Mouse (Mus musculus) kidney, postnatal 36 days (tissue): ENCODE data around the gene Klhl18.

Experiments used
- DNase-seq, 2 experiments: peaks; one replicate each; pipeline ENCODE4 v3.0.0; 2021 to 2022; ENCODE audit warnings: mixed read lengths in 2 of 2

The Klhl18 gene

GRCm38 (mm10) chr9:110476124-110477091 lies at the start of gene Klhl18, which contains the start of gene Kif9:
Gene Klhl18 (minus strand): TSS chr9:110476694.
Gene Kif9 (plus strand): TSS chr9:110476958.
- peak; percentile 98 to 99 for DNase-seq

DNA sequence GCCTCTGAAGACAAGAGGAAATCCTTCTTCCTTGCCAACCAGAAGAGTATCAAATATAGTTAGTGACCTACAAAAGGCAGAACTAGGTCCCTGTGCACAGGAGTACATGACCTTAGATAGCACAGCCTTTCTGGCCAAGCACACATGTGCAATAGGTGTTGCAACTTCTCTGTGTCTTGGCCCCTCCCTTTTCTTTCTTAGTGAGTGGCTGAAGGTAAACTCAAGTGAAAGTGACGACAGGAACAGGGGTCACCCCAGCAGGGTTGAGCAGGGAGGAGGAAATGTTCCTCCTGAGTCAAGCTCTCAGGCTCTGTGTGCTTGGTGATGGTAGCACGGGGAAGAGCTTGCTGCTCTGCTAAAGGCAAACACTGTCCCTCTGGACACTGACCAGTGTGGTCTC lies 49.2 kb upstream of the Klhl18 start:
- no peak for DNase-seq

- peak in 1 of 2 experiments; percentile 48 for DNase-seq
Observed at GRCm38 (mm10) chr9:110490913-110491312, 14.4 kb upstream of the Klhl18 start.

DNA sequence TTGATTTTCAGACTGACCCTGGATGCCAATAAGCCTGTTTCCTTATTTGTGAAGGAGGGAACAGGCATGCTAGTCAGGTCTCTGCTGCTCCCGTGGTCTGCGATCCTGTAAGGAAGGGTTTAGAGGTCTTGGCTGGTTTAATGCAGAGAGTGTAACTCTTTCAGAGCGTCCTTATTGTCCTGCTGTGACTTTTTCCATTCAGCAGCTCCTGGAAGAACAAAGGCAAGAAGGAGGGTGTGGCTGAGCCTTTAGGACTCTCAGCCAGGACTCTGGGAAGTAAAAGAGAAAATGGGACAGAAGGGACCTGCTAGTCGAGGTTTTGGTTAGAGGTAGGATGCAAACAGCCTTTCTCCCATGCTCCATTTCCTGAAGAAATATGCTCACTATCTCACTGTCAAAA lies 12.3 kb upstream of the Klhl18 start:
- no peak for DNase-seq

DNA sequence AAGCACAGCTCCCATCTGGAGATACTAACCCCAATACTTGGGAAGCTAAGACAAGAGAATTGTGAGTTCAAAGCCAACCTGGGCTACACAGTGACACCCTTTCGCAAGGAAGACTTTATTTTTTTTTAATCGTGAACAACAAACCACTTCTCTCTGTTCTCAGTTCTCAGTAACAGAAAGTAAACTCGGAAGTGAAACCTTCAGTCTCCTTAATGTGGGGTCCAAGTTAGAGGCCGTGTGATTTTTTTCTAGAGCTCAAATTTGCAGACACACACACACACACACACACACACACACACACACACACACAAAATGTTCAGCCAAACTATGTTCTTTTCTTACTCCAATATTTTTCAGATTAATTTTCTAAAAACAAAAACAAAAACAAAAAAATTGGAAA lies 2.1 kb upstream of the Klhl18 start:
- DNase-seq, result no peak

- DNase-seq, result no peak
Observed at GRCm38 (mm10) chr9:110477951-110478350, 1.5 kb upstream of the Klhl18 start.

GRCm38 (mm10) chr9:110466179-110466578 lies 10.3 kb downstream of the Klhl18 start:
- peak in 1 of 2 experiments; percentile 65 for DNase-seq

GRCm38 (mm10) chr9:110465336-110465735 lies 11.2 kb downstream of the Klhl18 start:
- peak; percentile 73 for DNase-seq

GRCm38 (mm10) chr9:110463983-110464591 lies 12.4 kb downstream of the Klhl18 start:
- DNase-seq, result no peak

DNA sequence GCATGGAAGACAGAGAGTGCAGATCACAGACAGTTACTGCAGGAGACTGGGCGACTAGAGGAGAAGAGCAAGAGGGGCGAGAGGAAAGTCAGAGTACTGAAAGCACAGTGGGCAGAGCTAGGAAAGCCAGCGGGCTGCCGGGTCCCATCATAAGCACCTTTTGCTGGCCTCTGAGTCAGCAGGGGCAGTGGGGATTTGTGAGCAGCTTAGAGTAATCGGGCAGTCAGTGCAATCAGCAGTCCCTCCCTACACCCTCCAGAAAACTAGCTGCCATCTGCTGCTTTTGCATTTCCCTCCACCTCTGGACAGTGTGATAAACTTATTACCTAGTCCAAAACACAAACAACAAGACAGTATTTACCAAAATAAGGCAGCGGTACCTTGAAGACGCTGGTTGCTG lies 14.2 kb downstream of the Klhl18 start:
- no peak for DNase-seq

DNA sequence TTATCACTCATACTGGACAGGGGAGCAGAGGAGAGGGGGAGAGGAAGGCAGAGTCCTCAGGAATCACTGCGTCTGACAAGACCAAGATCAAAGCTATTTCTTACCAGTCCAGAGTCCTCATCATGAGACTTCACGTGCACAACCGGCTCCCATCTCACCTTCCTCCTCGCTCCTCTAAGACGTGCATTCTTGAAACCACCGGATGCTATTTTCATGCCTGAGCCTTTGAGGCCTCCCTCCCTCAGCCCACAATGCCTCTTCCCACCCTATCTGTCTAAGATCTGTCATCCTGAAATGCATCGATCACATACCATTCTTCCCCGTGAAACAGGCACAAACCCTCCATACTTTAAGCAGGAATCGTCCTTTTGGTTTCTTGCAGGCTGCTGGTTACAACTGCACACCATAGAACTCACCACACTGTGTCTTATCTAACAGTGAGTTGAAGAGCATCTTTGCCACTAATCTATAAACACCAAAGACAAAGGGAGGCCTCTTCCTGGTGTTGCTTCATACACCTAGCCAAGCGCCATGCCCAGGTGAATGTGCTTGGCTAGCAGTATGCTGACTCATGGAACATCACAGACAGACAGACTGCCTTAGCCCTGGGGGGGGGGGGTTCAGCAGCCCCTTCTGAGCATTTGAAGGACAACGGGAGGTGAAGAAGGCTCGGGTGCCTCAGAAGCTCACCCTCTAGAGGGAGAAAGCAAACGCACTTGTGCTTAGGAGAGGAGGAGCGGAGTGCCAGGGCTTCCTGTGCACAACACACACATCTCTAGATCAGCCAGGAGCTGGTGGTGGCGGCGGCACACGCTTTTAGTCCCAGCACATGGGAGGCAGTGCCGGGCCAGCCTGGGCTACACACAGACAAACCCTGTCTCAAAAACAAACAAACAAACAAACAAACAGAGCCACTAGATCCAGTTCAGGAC lies 15.3 kb downstream of the Klhl18 start:
- no peak for DNase-seq

DNA sequence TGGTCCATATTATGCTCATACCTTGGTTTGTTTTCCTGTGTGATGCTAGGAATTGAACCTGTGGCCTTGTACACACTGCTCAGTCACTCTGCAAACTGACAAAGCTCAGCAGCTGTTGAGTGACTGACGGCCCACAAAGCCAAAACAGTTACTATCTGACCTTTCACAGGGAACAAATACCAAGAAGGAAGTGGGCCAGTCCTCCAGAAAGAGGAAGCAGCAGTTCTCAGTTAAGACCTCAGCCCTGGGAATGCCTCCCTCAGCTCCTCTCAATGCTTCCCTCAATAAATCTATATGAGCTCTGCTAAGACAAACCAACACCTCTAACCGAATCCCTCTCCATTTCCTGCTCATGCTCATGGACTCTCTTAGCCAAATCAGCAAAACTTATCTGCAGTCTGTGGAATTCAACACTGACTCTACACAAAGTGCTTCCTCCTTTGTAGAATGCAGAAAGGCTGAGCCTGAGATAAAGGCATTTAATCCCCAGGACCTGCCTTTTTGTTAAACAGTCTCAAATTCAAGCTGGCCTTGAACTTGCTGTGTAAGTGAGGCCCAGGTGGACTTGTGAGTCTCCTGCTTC lies 17.3 kb downstream of the Klhl18 start:
- DNase-seq, result peak in 1 of 2 experiments; percentile 23

DNA sequence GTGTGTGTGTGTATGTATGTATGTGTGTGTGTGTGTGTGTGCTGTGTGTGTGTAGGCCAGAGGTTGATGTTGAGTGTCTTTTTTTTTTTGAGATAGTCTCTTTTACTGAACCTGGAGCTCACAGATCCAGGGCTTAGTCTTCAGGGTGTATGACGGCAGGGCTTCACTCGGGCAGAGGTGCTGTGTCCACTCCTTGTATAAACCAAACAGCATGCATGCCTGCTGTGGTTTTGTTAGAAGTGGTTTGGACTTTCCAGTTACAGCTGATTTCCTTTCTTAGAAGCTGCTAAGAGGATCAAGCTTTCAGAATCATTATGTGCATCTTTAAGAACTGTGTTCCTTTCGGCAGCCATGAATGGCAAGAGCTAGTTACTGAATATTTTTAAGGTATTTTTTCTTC lies 18.6 kb downstream of the Klhl18 start:
- no peak for DNase-seq

- DNase-seq, result no peak
Observed at GRCm38 (mm10) chr9:110452523-110452922, 24.0 kb downstream of the Klhl18 start.

DNA sequence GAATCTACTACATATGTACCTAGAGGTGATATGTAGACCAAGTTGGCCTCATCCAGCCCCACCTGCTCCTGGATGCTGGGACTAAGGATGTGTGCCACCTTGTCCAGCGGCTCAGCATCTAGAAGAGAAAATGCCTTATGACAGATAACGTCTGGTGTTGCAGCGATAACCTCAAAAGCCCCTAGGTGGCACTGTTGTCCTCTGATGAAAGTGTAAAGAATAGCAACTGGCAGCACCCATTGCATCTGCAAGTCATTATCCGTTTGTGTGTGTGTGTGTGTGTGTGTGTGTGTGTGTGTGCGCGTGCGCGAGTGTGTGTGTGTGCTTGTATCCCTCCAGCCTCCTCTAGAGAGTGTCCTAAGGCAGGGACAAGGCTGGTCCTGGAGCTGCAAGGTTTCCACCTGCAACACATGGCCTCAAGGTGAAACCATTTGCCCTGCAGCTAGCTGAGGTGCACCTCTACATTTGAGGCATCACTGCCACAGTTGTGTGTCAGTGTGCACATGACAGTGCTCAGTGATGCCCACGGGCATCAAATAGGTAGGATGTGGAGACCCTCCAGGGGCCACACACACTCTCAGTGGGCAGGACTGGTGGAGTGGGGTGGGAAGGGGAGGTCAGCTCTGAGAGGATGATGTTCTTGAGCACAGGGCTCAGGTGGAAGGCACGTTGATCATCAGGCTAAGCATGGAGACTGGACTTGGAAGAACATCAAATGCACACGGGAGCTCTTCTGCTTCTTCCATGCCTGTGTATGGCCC lies 27.5 kb downstream of the Klhl18 start:
- peak; percentile 74 to 86 for DNase-seq

DNA sequence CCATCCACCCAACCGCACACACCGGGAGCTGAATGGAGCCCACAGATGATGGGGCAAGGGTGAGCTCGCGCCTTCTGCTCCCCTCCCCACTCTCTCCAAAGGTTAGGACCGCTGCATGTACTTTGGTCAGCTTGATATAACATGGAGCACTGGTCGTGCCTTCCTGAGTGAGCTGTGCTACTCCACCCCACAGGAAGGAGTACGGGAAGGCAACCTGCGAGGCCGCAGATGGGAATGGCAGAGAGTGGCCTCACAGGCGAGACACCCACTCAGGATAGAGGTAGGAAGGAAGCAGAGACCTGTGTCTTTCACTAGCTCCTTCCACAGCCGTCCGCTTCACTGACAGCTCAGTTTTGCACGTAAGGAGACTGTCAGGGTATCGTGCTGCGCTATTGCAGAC lies 28.1 kb downstream of the Klhl18 start:
- no peak for DNase-seq

DNA sequence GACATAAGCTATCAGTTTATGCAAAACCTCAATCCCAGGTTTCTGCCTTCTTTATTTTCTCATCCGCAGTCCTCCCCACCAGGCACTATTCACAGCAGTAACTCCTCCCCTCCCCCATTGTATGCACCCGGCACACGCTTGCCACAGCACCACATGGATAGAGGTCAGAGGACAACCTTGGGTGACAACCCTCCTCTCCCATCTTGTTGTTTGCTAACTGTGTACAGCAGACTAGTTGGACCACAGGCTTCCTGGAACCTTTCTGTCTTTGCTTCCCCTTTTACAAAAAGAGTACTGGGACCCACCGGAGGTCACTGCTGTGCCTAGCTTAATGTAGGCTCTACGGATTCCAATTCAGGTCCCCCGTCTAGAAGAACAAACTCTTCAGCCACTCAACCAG lies 35.9 kb downstream of the Klhl18 start:
- no peak for DNase-seq

GRCm38 (mm10) chr9:110440049-110440448 lies 36.4 kb downstream of the Klhl18 start:
- no peak for DNase-seq

- no peak for DNase-seq
Observed at GRCm38 (mm10) chr9:110436041-110436440, 40.5 kb downstream of the Klhl18 start.

DNA sequence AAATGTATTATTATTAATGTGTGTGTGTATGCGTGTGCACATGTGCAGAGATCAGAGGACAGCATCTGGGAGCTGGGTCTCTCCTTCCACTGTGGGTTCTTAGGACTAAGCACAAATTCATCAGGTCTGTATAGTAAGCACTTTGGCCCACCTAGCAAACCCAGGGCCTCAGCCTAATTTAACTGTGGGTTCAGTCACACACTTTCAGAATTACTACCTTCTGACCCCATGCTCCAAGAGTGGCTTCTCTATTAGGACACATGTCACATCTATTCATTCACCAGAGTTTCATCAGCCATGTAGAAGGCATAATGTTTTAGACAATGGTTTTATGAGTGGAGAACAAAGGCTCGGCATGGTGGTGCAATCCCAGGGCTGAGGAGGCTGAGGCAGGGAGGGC lies 43.4 kb downstream of the Klhl18 start:
- DNase-seq, result no peak

GRCm38 (mm10) chr9:110431241-110431640 lies 45.3 kb downstream of the Klhl18 start:
- DNase-seq, result no peak
